Mouse (Mus musculus): ENCODE measurements around the gene Jade2.

DNA sequence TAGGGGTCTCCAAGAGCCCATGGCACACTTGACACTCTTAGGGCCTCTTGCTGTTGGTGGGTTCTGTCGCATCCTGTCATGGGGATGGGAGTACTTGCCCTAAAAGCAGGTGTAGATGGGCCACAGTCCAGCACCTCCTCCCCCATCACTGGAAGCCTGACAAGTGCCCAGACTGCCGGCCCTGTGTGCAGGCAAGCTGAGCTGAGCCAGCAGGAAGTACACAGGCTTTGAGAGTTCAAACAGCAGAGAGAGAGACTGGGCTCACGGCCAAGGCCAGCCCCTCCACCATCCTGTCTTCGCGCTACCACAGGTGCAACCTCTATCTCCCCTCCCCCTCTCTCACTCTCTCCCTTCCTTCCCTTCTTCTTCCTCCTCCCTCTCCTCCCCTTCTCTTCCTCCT lies 26.2 kb upstream of the Jade2 start:
- no peak for TF ChIP-seq POLR2A (IDR thresholded peaks at IDR 0.05; ENCODE audit: extremely low read depth, insufficient read depth, low read length)
- TF ChIP-seq CTCF (IDR thresholded peaks at IDR 0.05; ENCODE audit: extremely low read depth, insufficient read depth, low read length), result no peak
